Mouse (Mus musculus) WW6 (cell line): Measurements from ENCODE around the gene Pif1.

ENCODE experiments used
- DNase-seq: peaks from one replicate; pipeline ENCODE4 v3.0.0-alpha.2; 2013; ENCODE audit warnings: low read depth, low spot score

Gene Pif1

GRCm38 (mm10) chr9:65598765-65599249, 11.8 kb downstream of the Pif1 start:
- no peak for DNase-seq

- no peak for DNase-seq
These were observed 14.0 kb downstream of the Pif1 start for GRCm38 (mm10) chr9:65600951-65601350.

GRCm38 (mm10) chr9:65603401-65604102, 16.6 kb downstream of the Pif1 start:
- DNase-seq: no peak

- peak; percentile 92 for DNase-seq
These were observed 18.6 kb downstream of the Pif1 start for GRCm38 (mm10) chr9:65605471-65606136.

- no peak for DNase-seq
These were observed 19.6 kb downstream of the Pif1 start for GRCm38 (mm10) chr9:65606321-65607109.

- DNase-seq: no peak
These were observed 20.2 kb downstream of the Pif1 start for GRCm38 (mm10) chr9:65607120-65607519.

- DNase-seq: no peak
These were observed 25.1 kb downstream of the Pif1 start for GRCm38 (mm10) chr9:65611969-65612486.

GRCm38 (mm10) chr9:65613098-65613497, 26.1 kb downstream of the Pif1 start:
- no peak for DNase-seq

- no peak for DNase-seq
These were observed 32.4 kb downstream of the Pif1 start for GRCm38 (mm10) chr9:65619311-65619710.

- no peak for DNase-seq
These were observed 34.2 kb downstream of the Pif1 start for GRCm38 (mm10) chr9:65621196-65621595.

GRCm38 (mm10) chr9:65621666-65622065, 34.7 kb downstream of the Pif1 start:
- no peak for DNase-seq

- no peak for DNase-seq
These were observed 35.9 kb downstream of the Pif1 start for GRCm38 (mm10) chr9:65622826-65623225.

- no peak for DNase-seq
These were observed 37.3 kb downstream of the Pif1 start for GRCm38 (mm10) chr9:65624266-65624665.

- no peak for DNase-seq
These were observed 42.2 kb downstream of the Pif1 start, which contains the start of gene Rbpms2 for GRCm38 (mm10) chr9:65629025-65629766. Gene Rbpms2, plus strand, starts transcription at chr9:65629648.

GRCm38 (mm10) chr9:65629767-65630630, 43.0 kb downstream of the Pif1 start:
- no peak for DNase-seq

GRCm38 (mm10) chr9:65630631-65631353, 43.8 kb downstream of the Pif1 start:
- no peak for DNase-seq

GRCm38 (mm10) chr9:65631354-65632021, 44.5 kb downstream of the Pif1 start:
- DNase-seq: no peak

- DNase-seq: no peak
These were observed 48.8 kb downstream of the Pif1 start for GRCm38 (mm10) chr9:65635766-65636165.

- no peak for DNase-seq
These were observed 50.0 kb downstream of the Pif1 start for GRCm38 (mm10) chr9:65636926-65637325.
